Mouse (Mus musculus) MEL (cell line): Measurements from ENCODE around the gene Ano6. TPM values are rescaled to one million over a fixed set of nuclear protein-coding genes. Genes with fewer than 3 reads are reported as not detected.

Experiments
- DNase-seq: peaks from one replicate; pipeline ENCODE4 v3.0.0; 2011; ENCODE audit warnings: low read depth, low spot score
- H3K27ac ChIP-seq: 2 replicates; pipeline ENCODE4 v1.5.1; 2012; ENCODE audit warnings: low read depth, mild to moderate bottlenecking, control low read depth, low read length, moderate library complexity; ENCODE audit not compliant: control insufficient read depth
- H3K27me3 ChIP-seq, 2 experiments: fragments of 150-350 bp in 1 of 2; sonication (generic) in 1 of 2; 2 replicates each; pipeline ENCODE4 v1.6.1; 2012; ENCODE audit warnings: low read length in 2 of 2, mild to moderate bottlenecking in 2 of 2, improper control_type of control experiment in 1 of 2, moderate library complexity in 1 of 2; ENCODE audit not compliant: insufficient read depth in 2 of 2, control insufficient read depth in 1 of 2
- H3K36me3 ChIP-seq, 2 experiments: 2 replicates each; pipeline ENCODE4 v1.6.1; 2012 to 2014; ENCODE audit warnings: low read length in 2 of 2, improper control_type of control experiment in 1 of 2, inconsistent platforms in 1 of 2, mild to moderate bottlenecking in 1 of 2; ENCODE audit not compliant: insufficient read depth in 2 of 2, control insufficient read depth in 1 of 2
- H3K4me1 ChIP-seq, 2 experiments: fragments of 150-350 bp in 1 of 2; sonication (generic) in 1 of 2; 2 replicates each; pipeline ENCODE4 v1.6.1; 2012; ENCODE audit warnings: low read length in 2 of 2, improper control_type of control experiment in 1 of 2, mild to moderate bottlenecking in 1 of 2; ENCODE audit not compliant: insufficient read depth in 2 of 2, control insufficient read depth in 1 of 2
- H3K4me3 ChIP-seq, 2 experiments: fragments of 150-350 bp in 1 of 2; sonication (generic) in 1 of 2; 2 replicates each; pipeline ENCODE4 v1.5.1; 2012; ENCODE audit warnings: low read depth in 2 of 2, low read length in 2 of 2, mild to moderate bottlenecking in 2 of 2, moderate library complexity in 2 of 2, control low read depth in 1 of 2, improper control_type of control experiment in 1 of 2; ENCODE audit not compliant: control insufficient read depth in 1 of 2, insufficient read depth in 1 of 2
- H3K79me2 ChIP-seq: 2 replicates; pipeline ENCODE4 v1.6.1; 2012; ENCODE audit warnings: mild to moderate bottlenecking, low read length, moderate library complexity; ENCODE audit not compliant: control insufficient read depth, poor library complexity, insufficient read depth
- H3K9ac ChIP-seq: 2 replicates; pipeline ENCODE4 v1.6.1; 2012; ENCODE audit warnings: low read depth, mild to moderate bottlenecking, control low read depth, low read length, moderate library complexity; ENCODE audit not compliant: control insufficient read depth, poor library complexity, severe bottlenecking
- H3K9me3 ChIP-seq: fragments of 150-350 bp; sonication (generic); replicated peaks from 2 replicates; pipeline ENCODE4 v1.6.1; 2012; ENCODE audit warnings: mild to moderate bottlenecking, low read length, improper control_type of control experiment, moderate library complexity; ENCODE audit not compliant: insufficient read depth
- CTCF ChIP-seq, 3 experiments: IDR thresholded peaks in 2 of 3; conservative IDR thresholded peaks in 1 of 3; 2 replicates each; pipeline ENCODE4 v1.5.1; 2011 to 2012; ENCODE audit warnings: low read length in 3 of 3, low read depth in 2 of 3, mild to moderate bottlenecking in 2 of 3, improper control_type of control experiment in 1 of 3, inconsistent platforms in 1 of 3, mixed read lengths in 1 of 3, moderate library complexity in 1 of 3; ENCODE audit not compliant: control insufficient read depth in 1 of 3, insufficient read depth in 1 of 3, poor library complexity in 1 of 3, severe bottlenecking in 1 of 3
- E2F4 ChIP-seq: IDR thresholded peaks from 2 replicates; pipeline ENCODE4 v1.6.1; 2011; ENCODE audit warnings: low read depth, low read length, improper control_type of control experiment, borderline replicate concordance
- ELF1 ChIP-seq: IDR thresholded peaks from 2 replicates; pipeline ENCODE4 v1.6.1; 2014; ENCODE audit warnings: low read depth, mild to moderate bottlenecking, inconsistent platforms, low read length, improper control_type of control experiment, moderate library complexity
- ETS1 ChIP-seq: IDR thresholded peaks from 2 replicates; pipeline ENCODE4 v1.6.1; 2012; ENCODE audit warnings: low read depth, mild to moderate bottlenecking, inconsistent platforms, low read length, improper control_type of control experiment, moderate library complexity
- GABPA ChIP-seq: IDR thresholded peaks from 2 replicates; pipeline ENCODE4 v1.6.1; 2012; ENCODE audit warnings: low read depth, mild to moderate bottlenecking, inconsistent platforms, low read length, improper control_type of control experiment, moderate library complexity
- JUND ChIP-seq: IDR thresholded peaks from 2 replicates; pipeline ENCODE4 v1.6.1; 2011; ENCODE audit warnings: low read depth, mild to moderate bottlenecking, improper control_type of control experiment, low read length
- MXI1 ChIP-seq: IDR thresholded peaks from 2 replicates; pipeline ENCODE4 v1.6.1; 2011; ENCODE audit warnings: mild to moderate bottlenecking, low read depth, low read length, improper control_type of control experiment
- MYB ChIP-seq: IDR thresholded peaks from 2 replicates; pipeline ENCODE4 v1.6.1; 2011; ENCODE audit warnings: mild to moderate bottlenecking, low read depth, low read length, improper control_type of control experiment
- MYC ChIP-seq: IDR thresholded peaks from 2 replicates; pipeline ENCODE4 v1.6.1; 2011; ENCODE audit warnings: low read depth, mild to moderate bottlenecking, low read length, improper control_type of control experiment, moderate library complexity
- POLR2AphosphoS5 ChIP-seq: IDR thresholded peaks from 2 replicates; pipeline ENCODE4 v1.6.1; 2012; ENCODE audit warnings: low read depth, borderline replicate concordance, mild to moderate bottlenecking, inconsistent platforms, low read length, moderate library complexity, mixed read lengths
- RAD21 ChIP-seq: IDR thresholded peaks from 2 replicates; pipeline ENCODE4 v1.6.1; 2011; ENCODE audit warnings: mild to moderate bottlenecking, low read depth, low read length, improper control_type of control experiment
- RCOR1 ChIP-seq: IDR thresholded peaks from 2 replicates; pipeline ENCODE4 v1.6.1; 2012; ENCODE audit warnings: low read depth, mild to moderate bottlenecking, inconsistent platforms, low read length, improper control_type of control experiment
- SIN3A ChIP-seq: IDR thresholded peaks from 2 replicates; pipeline ENCODE4 v1.6.1; 2012; ENCODE audit warnings: low read length, improper control_type of control experiment, inconsistent platforms
- UBTF ChIP-seq: IDR thresholded peaks from 2 replicates; pipeline ENCODE4 v1.6.1; 2012; ENCODE audit warnings: low read depth, mild to moderate bottlenecking, inconsistent platforms, low read length, improper control_type of control experiment, moderate library complexity, borderline replicate concordance; ENCODE audit not compliant: insufficient read depth
- USF2 ChIP-seq, 2 experiments: IDR thresholded peaks; 2 replicates each; pipeline ENCODE4 v1.6.1; 2011 to 2012; ENCODE audit warnings: improper control_type of control experiment in 2 of 2, low read length in 2 of 2, borderline replicate concordance in 1 of 2, inconsistent platforms in 1 of 2, low read depth in 1 of 2, mild to moderate bottlenecking in 1 of 2; ENCODE audit not compliant: insufficient read depth in 1 of 2
- ZC3H11A ChIP-seq: IDR thresholded peaks from 2 replicates; pipeline ENCODE4 v1.6.1; 2012; ENCODE audit warnings: low read depth, mild to moderate bottlenecking, inconsistent platforms, low read length, improper control_type of control experiment
- ZKSCAN1 ChIP-seq: IDR thresholded peaks from 2 replicates; pipeline ENCODE4 v1.6.1; 2012; ENCODE audit warnings: low read depth, mild to moderate bottlenecking, inconsistent platforms, low read length, improper control_type of control experiment, moderate library complexity
- polyA plus RNA-seq, 2 experiments: library from polyadenylated mRNA; stranded (reverse) in 1 of 2; unstranded in 1 of 2; fragments of >175 nt in 1 of 2; fragments of >200 nt in 1 of 2; gene quantifications; 2 replicates each; pipeline versions ENCODE4 v1.2.1 to v1.2.4; 2012; ENCODE audit warnings: low replicate concordance in 2 of 2, low read depth in 1 of 2; ENCODE audit not compliant: insufficient read length in 2 of 2, insufficient read depth in 1 of 2, missing spikeins in 1 of 2
- total RNA-seq: library from RNA; depleted of rRNA; stranded (reverse); fragments of 300-350 nt; gene quantifications from 2 replicates; pipeline ENCODE4 v1.2.3, GENCODE M21; 2012

Gene Ano6
- total and polyA plus RNA-seq, 3 experiments: 54.8 to 66.6 (median 61.4) TPM

- Histone ChIP-seq H3K4me3 (no peak overlapping the region), H3K4me1 (no peaks in the 10 kb centered on the region), H3K27me3 (no peaks in the 10 kb centered on the region), H3K36me3 (peaks cover 0 to 17% of the 10 kb centered on the region in 2 experiments; a peak in 2 of 4 replicates), H3K9ac (no peak overlapping the region), H3K79me2 (peaks cover 14% of the 10 kb centered on the region), H3K27ac (no peak overlapping the region), H3K9me3 (no peaks in the 10 kb centered on the region)
- DNase-seq: no peak
- TF ChIP-seq CTCF (IDR thresholded peaks at IDR 0.05 in 2 of 3, conservative IDR thresholded peaks at IDR 0.05 in 1 of 3; ENCODE audit: control insufficient read depth in 1 of 3, insufficient read depth in 1 of 3, low read depth in 2 of 3, low read length in 3 of 3, poor library complexity in 1 of 3, severe bottlenecking in 1 of 3) (no peak), UBTF (no peak), E2F4 (no peak)
These were observed 77.5 kb downstream of the Ano6 start for GRCm38 (mm10) chr15:95868172-95868571.

GRCm38 (mm10) chr15:95869611-95870010, 79.0 kb downstream of the Ano6 start:
- H3K4me3 ChIP-seq: no peak overlapping the region
- TF ChIP-seq SIN3A (no peak), ELF1 (no peak), E2F4 (no peak), GABPA (no peak), MYB (no peak), USF2 (IDR thresholded peaks at IDR 0.05; ENCODE audit: borderline replicate concordance in 1 of 2, insufficient read depth in 1 of 2, low read depth in 1 of 2, low read length in 2 of 2) (no peak), UBTF (no peak), RAD21 (no peak), MXI1 (no peak), POLR2AphosphoS5 (no peak), JUND (no peak), ZKSCAN1 (no peak), RCOR1 (no peak), ETS1 (no peak), MYC (no peak), ZC3H11A (no peak)
- H3K4me1 ChIP-seq: no peaks in the 10 kb centered on the region
- H3K36me3 ChIP-seq: peaks cover 0 to 10% of the 10 kb centered on the region in 2 experiments; a peak in 2 of 4 replicates
- H3K27me3 ChIP-seq: no peaks in the 10 kb centered on the region
- peaks cover 11% of the 10 kb centered on the region for H3K79me2 ChIP-seq
- DNase-seq: no peak
- H3K9ac ChIP-seq: no peak overlapping the region
- H3K27ac ChIP-seq: no peak overlapping the region
- no peaks in the 10 kb centered on the region for H3K9me3 ChIP-seq
